In genomic region chr7:127208553-127209438, GRCm38 (mm10) we compare ENCODE assay signal across 8 mouse cellular contexts. TPM values are rescaled to one million over a fixed set of nuclear protein-coding genes. Genes with fewer than 3 reads are reported as not detected.
A peak's percentile ranks its signal among the peaks of the same experiment; 100 is the strongest.
DNase-seq lines count a peak whose midpoint lies in the region; ATAC-seq and TF ChIP-seq lines count a peak whose summit lies in the region.

Gene Mylpf, plus strand, starts transcription at chr7:127208890.

- peaks cover 4% of the 10 kb centered on the region; the same call in 1 of the 2 replicates for H3K36me3 ChIP-seq in kidney, embryonic 14.5 days (ENCODE audit: control insufficient read depth, insufficient read depth, low read length)
- peaks cover 3% of the 10 kb centered on the region for H3K36me3 ChIP-seq in limb, embryonic 15.5 days

- no peaks in the 10 kb centered on the region for H3K9me3 ChIP-seq in kidney, embryonic 14.5 days (ENCODE audit: control insufficient read depth, low read length)
- H3K9me3 ChIP-seq in limb, embryonic 15.5 days, result no peaks in the 10 kb centered on the region

- ATAC-seq in kidney, embryonic 14.5 days (ENCODE audit: low FRiP score, low TSS enrichment), result peak; percentile 94
- ATAC-seq in limb, embryonic 15.5 days (ENCODE audit: insufficient number of reproducible peaks, low FRiP score, low TSS enrichment, low read depth), result peak; percentile 96

- TF ChIP-seq POLR2A in bone marrow macrophage, adult 2 months (IDR thresholded peaks at IDR 0.05; ENCODE audit: borderline replicate concordance, low read depth, low read length), result 0 out of 2 replicates have a peak, but pooled peaks have one; percentile 24
- TF ChIP-seq POLR2A in embryonic fibroblast, embryonic 13.5 days (IDR thresholded peaks at IDR 0.05; ENCODE audit: low read depth, low read length), result peak; percentile 89

- DNase-seq in A20 (ENCODE audit: low read depth, low spot score), result peak; percentile 98
- DNase-seq in heart, adult 9 months (ENCODE audit: low spot score in 2 of 2), result peak; percentile 97 to 100
- peak; percentile 86 to 95 for DNase-seq in monocyte, adult 2 months (ENCODE audit: low read depth in 1 of 2, low spot score in 2 of 2)
- DNase-seq in spleen, postnatal 36 days (ENCODE audit: low spot score in 2 of 2), result peak; percentile 96 to 97

- H3K27me3 ChIP-seq in kidney, embryonic 14.5 days (ENCODE audit: control insufficient read depth, insufficient read depth, low read length), result no peaks in the 10 kb centered on the region
- H3K27me3 ChIP-seq in limb, embryonic 15.5 days, result no peaks in the 10 kb centered on the region

- H3K4me2 ChIP-seq in kidney, embryonic 14.5 days (replicated peaks; ENCODE audit: low read depth, low read length), result peak within 1 kb of the TSS; percentile 75
- peak within 1 kb of the TSS; percentile 83 for H3K4me2 ChIP-seq in limb, embryonic 15.5 days

- under 1% methylated on average over 44 of the region's 44 CpGs for WGBS in kidney, embryonic 14.5 days
- WGBS in limb, embryonic 15.5 days, result 0% methylated on average over 42 of the region's 44 CpGs

- peak within 1 kb of the TSS; percentile 83 for H3K27ac ChIP-seq in bone marrow macrophage, adult 2 months (ENCODE audit: insufficient read depth, low read depth, low read length)
- peak within 1 kb of the TSS; percentile 63 for H3K27ac ChIP-seq in embryonic fibroblast, embryonic 13.5 days (ENCODE audit: insufficient read depth, low read length)
- peak within 1 kb of the TSS; percentile 85 for H3K27ac ChIP-seq in kidney, embryonic 14.5 days (ENCODE audit: low read depth, low read length)
- H3K27ac ChIP-seq in limb, embryonic 15.5 days, result peak within 1 kb of the TSS; percentile 93

- peak within 1 kb of the TSS; percentile 88 for H3K4me3 ChIP-seq in bone marrow macrophage, adult 2 months (ENCODE audit: insufficient read depth, low read length)
- H3K4me3 ChIP-seq in embryonic fibroblast, embryonic 13.5 days (ENCODE audit: insufficient read depth, low read length), result peak within 1 kb of the TSS; percentile 90
- H3K4me3 ChIP-seq in kidney, embryonic 14.5 days (ENCODE audit: low read length), result peak within 1 kb of the TSS; percentile 87
- peak within 1 kb of the TSS; percentile 97 for H3K4me3 ChIP-seq in limb, embryonic 15.5 days

- no peak for TF ChIP-seq CTCF in bone marrow macrophage, adult 2 months (IDR thresholded peaks at IDR 0.05; ENCODE audit: low read depth, low read length)
- TF ChIP-seq CTCF in embryonic fibroblast, embryonic 13.5 days (IDR thresholded peaks at IDR 0.05; ENCODE audit: borderline replicate concordance, insufficient read depth, low read length), result peak; percentile 54; the same call in 1 of the 2 replicates

- H3K4me1 ChIP-seq in bone marrow macrophage, adult 2 months (ENCODE audit: control insufficient read depth, insufficient read depth, low read length), result peaks cover 13% of the 10 kb centered on the region
- H3K4me1 ChIP-seq in embryonic fibroblast, embryonic 13.5 days (ENCODE audit: control insufficient read depth, insufficient read depth, low read length), result peaks cover 2% of the 10 kb centered on the region; the same call in 1 of the 2 replicates
- peaks cover 17% of the 10 kb centered on the region for H3K4me1 ChIP-seq in kidney, embryonic 14.5 days (ENCODE audit: control insufficient read depth, insufficient read depth, low read length)
- H3K4me1 ChIP-seq in limb, embryonic 15.5 days, result peaks cover 31% of the 10 kb centered on the region

- peak within 1 kb of the TSS; percentile 89 for H3K9ac ChIP-seq in kidney, embryonic 14.5 days (ENCODE audit: low read depth, low read length)
- H3K9ac ChIP-seq in limb, embryonic 15.5 days, result peak within 1 kb of the TSS; percentile 90

RNA-seq across cellular contexts. Expression of gene Mylpf, which starts in this region (rescaled TPM):
- 3.9 and 6.9 TPM in 2 replicates for polyA plus RNA-seq in bone marrow macrophage, adult 2 months (2012; ENCODE audit: insufficient read depth, insufficient read length, missing spikeins)
- 1.4 and 1.7 TPM in 2 replicates for polyA plus RNA-seq in embryonic fibroblast, embryonic 13.5 days (2011; ENCODE audit: insufficient read length, low read depth, missing spikeins)
- 10.3 and 11.2 TPM in 2 replicates for polyA plus RNA-seq in kidney, embryonic 14.5 days (2014; fragmentation: Nextera tagmentation; extraction: Ambion mirVana)
- 422 and 1,232 TPM in 2 replicates for polyA plus RNA-seq in limb, embryonic 15.5 days (2015; fragmentation: Nextera tagmentation; extraction: Ambion mirVana)

Comparison
In these comparisons a context has a peak if more than half of its experiments do, and no peak if none do; other contexts are left out.
1. Peak in every context shown above with its lines: DNase-seq, ATAC-seq, H3K4me3 ChIP-seq and H3K27ac ChIP-seq.
2. RNA of gene Mylpf (polyA plus RNA-seq): 422 to 1,232 TPM in limb, embryonic 15.5 days; 10.3 to 11.2 TPM in kidney, embryonic 14.5 days, 3.9 to 6.9 TPM in bone marrow macrophage, adult 2 months and 1.4 to 1.7 TPM in embryonic fibroblast, embryonic 13.5 days; every median in the first group is over 10 times any median in the second.